Mouse (Mus musculus) megakaryocyte, embryonic 14.5 days (primary cell): ENCODE measurements around the gene Sdk2.

ENCODE experiments used
- FLI1 ChIP-seq: IDR thresholded peaks from 2 replicates; pipeline ENCODE4 v1.6.1; 2012; ENCODE audit warnings: low read length, inconsistent platforms, mixed read lengths
- GATA1 ChIP-seq: IDR thresholded peaks from 3 replicates; pipeline ENCODE4 v1.6.1; 2012; ENCODE audit warnings: mixed read lengths, low read length, inconsistent platforms, borderline replicate concordance

- TF ChIP-seq GATA1 (no peak), FLI1 (no peak)
Observed at GRCm38 (mm10) chr11:114080606-114081005, 13.8 kb upstream of the Sdk2 start.
